Mouse (Mus musculus): ENCODE results near the gene Podxl. TPM values are rescaled to one million over a fixed set of nuclear protein-coding genes. Genes with fewer than 3 reads are reported as not detected.

The Podxl gene
- 10 to 100 TPM; 13.2 to 14.7 TPM for total RNA-seq (2021)

- peak; percentile 61 to 63 for DNase-seq
Observed at GRCm38 (mm10) chr6:31563235-31564181, at the start of gene Podxl. TSS of gene Podxl (minus strand) at chr6:31563981.

DNA sequence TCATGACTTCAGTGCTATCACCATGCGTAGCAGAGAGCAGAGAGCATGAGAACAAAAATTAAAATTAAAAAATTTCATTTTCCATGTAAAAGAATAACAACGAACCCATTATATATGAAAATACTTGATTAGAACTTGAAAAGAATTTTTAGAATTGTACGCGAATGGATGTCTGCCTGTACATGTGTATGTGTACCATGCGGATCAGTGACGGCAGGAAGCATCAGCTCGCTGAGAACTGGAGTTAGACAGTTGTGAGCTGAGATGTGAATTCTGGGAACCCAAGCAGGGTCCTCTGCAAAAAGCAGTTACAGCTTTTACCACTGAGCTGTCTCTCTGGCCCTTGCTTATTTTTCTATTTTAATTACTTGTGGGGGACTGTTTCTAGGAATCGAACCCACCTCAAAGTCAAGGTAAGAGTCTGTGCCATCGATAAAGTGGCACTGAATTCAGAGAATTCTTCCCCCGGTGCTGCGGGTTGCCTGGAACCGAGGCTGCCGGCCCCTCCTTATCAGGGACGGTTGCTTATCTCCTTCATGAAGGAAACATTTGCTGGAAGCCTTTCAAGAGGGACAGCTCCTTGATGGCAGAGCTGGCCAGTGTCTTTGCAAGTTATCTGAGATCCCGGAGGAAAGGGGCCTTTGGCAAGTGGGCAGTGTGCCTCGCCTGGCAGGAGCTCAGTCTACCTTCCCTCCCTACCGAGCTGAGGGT is 48.9 kb upstream of the Podxl start:
- no peak for DNase-seq

GRCm38 (mm10) chr6:31606429-31606828 is 42.6 kb upstream of the Podxl start:
- no peak for DNase-seq

DNA sequence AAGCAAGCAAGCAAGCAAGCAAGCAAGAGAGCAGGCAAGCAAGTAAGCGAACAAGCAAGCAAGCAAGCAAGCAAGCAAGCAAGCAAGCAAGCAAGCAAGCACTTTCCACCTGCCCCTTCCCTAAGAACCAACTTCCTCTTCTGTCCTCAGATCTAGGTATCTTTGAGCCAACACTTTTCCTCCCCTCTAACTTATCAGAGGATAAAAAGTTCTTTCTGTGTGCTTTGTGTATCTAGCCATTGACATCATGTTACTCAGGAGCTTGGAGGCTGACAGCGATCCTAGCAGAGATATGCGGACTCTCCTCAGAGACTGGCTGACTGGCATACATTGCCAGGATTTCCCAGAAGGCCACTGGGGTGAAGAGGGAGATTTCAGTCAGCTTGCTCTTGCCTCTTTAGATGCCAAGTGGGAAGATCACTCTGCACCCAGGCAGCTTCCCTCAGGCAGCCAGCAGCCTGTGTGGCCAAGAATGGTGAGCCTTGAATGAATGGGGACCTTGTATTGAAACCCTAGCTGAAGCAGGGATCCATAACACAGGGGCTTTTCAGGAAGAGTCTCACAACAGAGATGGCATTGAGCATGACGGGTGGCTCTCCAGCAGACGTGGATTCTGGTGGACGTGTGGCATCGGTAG is 41.0 kb upstream of the Podxl start:
- peak in 1 of 2 experiments; percentile 12 for DNase-seq

DNA sequence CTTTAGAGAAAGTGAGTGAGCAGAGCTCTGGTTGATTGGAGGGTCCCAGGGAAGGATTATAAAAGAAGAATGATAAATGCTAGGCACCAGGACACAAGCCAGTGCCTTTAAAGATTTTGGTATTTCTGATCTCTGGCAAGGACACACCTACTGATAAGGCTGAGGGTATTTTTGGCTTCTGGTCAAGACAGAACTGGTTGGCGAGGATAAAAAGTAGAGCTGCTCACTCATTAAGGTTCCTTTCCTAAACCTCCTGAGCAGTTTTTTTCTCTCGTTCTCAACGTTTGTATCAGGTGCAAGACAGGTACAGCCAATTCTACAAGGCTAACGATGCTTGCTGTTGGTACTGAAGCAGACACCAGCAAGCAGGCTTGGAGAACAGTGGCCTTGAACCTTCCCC is 38.7 kb upstream of the Podxl start:
- no peak for DNase-seq

- DNase-seq, result no peak
Observed at GRCm38 (mm10) chr6:31601131-31601530, 37.4 kb upstream of the Podxl start.

- no peak for DNase-seq
Observed at GRCm38 (mm10) chr6:31599863-31600262, 36.1 kb upstream of the Podxl start.

- DNase-seq, result no peak
Observed at GRCm38 (mm10) chr6:31598349-31598911, 34.6 kb upstream of the Podxl start.

GRCm38 (mm10) chr6:31597136-31597460 is 33.3 kb upstream of the Podxl start:
- no peak for DNase-seq

DNA sequence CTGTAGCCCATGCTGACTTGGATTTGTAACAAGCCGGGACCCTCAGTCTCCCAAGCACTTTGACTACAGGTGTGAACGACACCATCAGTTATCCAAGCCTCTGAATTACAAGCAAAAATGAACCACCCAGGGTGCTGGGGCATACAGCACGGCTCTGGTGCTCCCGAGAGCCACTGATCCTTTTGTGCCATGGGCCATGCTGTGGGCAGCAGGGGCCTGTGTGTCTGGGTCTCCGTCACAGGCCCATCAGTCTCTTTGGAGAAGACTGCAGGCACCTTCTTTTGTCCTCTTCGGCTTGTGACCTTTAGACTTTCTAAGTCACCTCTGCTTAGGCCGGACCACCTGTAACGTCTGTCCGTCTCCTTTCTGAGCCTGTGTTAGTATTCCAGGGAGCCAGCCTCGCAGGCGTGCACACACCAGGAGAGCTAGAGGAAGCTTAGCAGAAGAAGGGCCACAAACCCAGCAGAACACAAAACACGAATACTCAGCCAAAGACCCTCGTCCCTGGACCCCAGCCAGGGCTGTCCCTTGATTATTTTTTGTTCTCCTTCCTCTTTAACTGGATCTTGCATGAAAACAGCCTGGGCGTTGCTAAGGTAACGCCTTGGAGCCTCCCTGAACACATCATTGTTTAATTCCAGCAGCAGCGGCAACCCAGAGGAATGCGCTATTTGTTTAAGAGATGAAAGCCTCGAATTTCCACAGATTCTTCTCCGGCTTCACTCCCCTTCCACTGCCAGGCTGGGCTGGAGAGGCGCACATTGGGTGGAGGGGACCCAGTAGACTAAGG is 32.8 kb upstream of the Podxl start:
- DNase-seq, result peak; percentile 50 to 55

DNA sequence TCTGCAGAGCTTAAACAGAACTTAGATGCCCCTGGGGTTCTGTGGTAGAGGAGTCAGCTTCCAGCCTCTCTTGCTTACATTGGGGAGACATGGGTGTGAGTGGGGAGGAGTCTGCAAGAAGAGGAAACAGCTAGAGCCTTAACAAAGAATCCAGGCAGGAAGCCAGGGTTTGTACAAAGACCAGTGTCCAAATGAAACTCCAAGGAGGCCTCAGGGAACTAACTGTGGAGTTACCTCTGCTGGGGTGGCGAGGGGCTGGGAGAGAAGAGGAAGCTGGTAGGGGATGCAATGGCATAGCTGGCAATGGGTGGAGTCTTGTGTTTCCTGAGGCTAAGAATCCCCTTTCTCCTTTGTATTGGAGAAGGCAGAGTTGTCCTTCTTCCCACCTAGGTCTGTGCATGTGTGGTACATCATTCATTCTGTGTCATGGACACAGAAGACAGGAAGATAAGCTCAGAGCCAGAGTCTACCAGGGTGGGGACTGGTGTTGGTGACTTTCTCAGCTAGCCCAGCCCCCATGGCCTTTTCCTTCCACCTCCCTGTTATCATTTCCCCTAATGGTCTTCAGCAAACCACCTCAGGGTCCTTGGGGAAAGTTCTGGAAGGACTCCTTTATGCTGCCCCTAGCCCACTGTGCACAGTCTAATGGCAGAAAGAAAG is 28.9 kb upstream of the Podxl start:
- no peak for DNase-seq

DNA sequence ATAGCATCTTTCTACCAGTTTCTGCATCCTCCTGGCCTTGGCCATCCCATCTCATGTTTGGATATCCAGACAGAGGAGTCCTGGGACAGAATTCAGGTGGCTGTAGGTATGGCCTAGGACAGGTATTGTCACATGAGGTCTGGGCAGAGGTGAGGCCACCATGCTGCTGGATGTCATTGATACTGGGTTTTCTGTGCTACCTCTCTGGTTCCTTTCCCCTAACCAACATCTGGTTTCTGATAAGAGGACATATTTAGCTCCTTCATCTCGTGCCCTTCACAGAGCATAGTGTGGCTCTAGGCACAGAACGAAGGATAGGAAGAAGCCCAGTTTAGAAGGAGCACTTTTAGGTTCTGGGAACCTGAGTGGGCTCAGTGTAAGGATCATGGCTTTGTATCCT is 28.3 kb upstream of the Podxl start:
- DNase-seq, result no peak

GRCm38 (mm10) chr6:31591676-31592075 is 27.9 kb upstream of the Podxl start:
- no peak for DNase-seq

DNA sequence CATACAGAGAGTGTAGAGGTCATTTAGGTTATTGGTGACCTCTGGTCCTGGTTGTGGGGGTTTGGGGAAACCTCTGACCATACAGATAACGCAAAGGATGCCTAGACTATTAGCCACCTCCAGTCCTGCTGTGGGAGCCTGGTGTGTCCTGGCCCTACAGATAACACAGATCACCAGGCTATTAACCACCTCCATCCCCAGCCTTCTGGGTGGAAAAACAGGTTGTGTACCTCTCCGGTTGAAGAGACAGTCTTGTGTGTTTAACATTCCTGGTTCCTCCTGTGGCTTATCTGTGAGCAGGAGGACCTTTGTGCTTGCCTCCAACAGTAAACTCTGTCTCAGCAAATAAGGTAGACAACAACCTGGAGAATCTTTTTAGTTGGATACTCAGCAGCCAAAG is 27.0 kb upstream of the Podxl start:
- no peak for DNase-seq

GRCm38 (mm10) chr6:31589268-31589667 is 25.5 kb upstream of the Podxl start:
- DNase-seq, result no peak

GRCm38 (mm10) chr6:31587655-31588054 is 23.9 kb upstream of the Podxl start:
- no peak for DNase-seq

DNA sequence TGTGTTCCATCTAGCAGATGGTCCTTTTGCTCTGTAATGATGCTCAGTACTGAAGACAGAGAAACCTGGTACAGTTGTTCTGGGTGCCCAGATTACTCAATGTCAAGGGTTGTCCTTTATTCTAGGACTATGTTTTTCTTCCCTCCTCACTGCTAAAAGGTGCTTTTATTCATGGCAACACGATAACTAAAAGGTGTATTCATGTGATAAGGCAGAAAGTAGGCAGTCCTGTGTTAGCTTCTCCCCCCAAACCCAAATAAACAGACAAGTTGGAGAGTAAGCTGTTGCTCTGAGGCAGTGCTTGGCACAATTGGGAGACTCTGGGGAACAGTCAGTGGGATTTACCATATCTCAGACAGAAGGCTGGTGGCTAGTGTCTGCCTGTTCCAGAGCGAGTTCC is 22.3 kb upstream of the Podxl start:
- no peak for DNase-seq

DNA sequence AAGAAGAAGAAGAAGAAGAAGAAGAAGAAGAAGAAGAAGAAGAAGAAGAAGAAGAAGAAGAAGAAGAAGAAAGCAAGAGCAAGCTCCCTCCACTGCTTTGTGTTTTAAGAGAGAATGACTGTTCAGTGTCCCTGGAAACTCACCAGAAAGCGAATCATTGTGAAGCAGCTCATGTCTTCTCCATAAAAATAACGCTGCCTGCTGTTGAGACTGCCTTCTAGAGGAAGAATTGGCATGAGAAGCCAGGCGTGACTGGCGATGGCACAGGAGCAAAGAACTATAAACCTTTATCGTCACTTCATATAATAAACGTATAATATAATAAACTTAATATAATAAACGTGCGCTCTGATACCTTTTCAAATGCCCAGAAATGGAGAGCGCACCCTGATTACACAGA is 12.4 kb upstream of the Podxl start:
- DNase-seq, result no peak

DNA sequence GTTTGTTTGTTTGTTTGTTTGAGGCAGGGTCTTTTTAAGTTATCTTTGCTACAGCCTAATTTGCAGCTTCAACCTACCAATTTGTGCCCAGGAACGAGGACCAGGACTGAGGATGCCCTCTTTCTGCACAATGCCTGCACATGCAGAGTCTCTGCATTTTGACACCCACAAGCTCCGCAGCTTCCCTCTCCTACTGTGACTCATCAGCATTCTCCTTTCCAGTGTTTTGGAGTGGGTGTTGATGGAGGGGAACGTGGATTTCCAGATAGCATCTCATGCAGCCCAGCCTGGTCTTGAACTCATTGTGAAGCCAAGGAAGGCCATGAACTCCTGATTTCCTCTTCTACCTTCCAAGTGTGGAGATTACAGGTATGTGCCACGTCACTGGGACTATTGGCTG is 11.3 kb upstream of the Podxl start:
- DNase-seq, result no peak

- DNase-seq, result no peak
Observed at GRCm38 (mm10) chr6:31571459-31571858, 7.7 kb upstream of the Podxl start.

GRCm38 (mm10) chr6:31568070-31568595 is 4.4 kb upstream of the Podxl start:
- DNase-seq, result no peak
